Mouse (Mus musculus) heart, postnatal 4 days (tissue): ENCODE data around the gene Gm43518. TPM values are rescaled to one million over a fixed set of nuclear protein-coding genes. Genes with fewer than 3 reads are reported as not detected.

Experiments
- DNase-seq: peaks from one replicate; pipeline ENCODE4 v3.0.0; 2021
- total RNA-seq, 2 experiments: library from RNA; stranded (reverse); gene quantifications; 2 replicates each; pipeline ENCODE4 v1.2.3; 2021

The Gm43518 gene
- total RNA-seq, 2 experiments from 2014 or later: 0.62 TPM; not detected in 1

DNA sequence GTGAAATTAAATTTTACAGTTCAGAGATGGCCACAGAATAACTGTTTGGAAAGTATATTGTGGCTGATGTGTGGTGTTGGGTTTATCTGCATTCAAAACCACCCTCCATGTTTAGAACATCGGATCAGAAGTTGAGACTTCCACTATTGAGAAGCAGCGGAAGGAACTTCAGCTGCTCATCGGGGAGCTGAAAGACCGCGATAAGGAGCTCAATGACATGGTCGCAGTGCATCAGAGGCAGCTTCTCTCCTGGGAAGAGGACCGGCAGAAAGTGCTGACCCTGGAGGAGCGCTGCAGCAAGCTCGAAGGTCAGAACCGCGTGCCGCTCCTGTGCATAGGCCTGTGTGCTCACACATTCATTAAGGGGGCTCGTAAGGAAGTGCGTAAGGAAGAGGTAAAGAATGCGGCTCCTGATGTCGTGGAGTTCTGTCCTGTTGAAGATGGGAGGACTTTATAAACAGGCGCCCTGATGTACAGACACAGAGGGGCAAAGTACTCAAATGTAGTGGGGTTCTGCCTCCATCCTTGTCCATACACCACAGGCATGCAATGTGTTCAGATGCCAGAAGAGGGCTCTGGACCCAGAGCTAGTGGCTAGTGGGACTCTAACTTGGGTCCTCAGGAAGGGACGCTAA, 6.9 kb downstream of the Gm43518 start:
- DNase-seq: peak; percentile 27

DNA sequence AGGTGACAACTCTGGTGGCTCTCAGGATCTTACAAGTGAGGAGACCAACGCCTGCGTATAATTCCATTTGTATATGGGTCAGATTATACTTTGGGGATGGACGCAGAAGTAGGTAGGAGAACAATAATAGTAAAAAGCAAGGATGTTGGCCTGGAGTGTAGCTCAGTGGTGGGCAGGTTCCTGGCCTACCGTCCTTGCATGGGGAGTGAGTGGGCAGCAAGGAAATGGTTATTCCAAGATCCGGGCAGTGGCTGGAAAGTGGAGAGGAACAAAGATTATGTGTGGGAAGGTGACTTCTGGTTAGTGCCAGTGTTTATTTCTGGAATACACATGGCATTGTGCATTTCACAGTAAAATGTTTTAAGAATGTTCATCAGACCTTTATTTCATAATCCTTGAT, 8.7 kb downstream of the Gm43518 start:
- DNase-seq: no peak

DNA sequence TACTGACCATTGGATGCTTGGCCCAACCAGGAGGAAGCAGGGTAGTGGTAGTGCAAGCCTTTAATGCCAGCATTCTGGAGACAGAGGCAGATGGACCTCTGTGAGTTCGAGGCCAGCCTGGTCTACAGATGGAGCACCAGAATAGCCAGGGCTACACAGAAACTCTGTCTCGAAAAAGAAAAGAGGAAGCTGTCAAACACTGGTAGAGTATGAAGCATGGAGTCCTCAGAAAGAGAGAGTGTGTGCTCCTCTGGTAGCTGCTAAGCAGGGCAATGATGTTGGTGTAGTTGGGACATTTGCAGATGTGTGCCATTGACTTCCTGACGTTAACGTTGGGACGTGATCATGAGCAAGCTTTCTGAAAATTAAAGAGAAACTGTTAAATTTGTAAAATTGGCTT, 11.3 kb downstream of the Gm43518 start:
- DNase-seq: no peak

DNA sequence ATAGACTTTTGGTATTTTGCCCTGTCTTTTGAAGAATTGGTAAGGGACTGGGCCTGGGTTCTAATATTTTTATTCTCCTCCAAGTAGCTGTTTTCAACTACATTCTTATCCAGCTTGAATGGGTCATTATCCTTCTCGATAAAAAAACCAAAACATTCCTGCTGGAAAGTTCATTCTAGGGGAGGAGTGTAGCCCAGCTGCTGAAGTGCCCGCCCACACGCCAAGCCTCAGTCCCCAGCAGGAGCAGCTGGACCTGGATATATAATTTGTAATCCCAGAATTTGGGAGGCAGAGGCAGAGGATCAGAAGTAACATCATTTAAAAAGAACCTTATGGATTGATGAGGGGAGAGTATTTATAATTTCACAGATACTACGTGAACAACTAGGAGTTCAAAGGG, 19.3 kb downstream of the Gm43518 start:
- DNase-seq: peak; percentile 18

DNA sequence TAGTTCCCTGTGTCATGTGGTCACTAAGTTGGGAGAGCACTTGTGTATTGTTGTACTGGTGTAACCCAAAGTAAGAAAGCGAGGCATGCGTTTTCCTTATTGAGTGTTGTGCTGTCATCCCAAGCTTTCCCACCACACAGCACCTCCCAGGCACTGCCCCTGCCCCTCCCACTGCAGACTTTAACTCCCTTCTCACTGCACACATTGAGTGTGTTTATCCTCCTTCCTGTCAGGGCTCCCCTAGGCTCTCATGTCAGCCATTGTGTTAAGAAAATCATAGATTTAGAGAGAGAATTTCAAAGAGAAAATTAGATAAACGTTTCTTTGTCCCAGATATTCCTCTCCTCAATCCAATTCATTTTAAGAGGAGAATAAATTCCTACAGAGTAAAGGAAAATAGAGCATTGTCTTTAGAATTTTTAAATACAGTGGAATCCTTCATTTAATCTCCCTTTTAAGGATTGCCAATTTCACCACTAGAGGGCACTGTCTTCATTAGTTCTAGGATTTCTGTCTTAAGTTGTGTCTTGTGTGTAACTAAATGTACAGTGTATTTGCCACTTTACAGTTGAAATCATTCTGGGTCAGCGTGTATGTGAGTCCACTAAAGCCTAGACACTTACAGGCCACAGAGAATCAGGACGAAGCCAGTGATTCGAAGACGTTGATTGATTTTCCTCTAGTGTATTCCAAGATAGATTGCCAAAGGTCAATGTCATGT, 20.0 kb downstream of the Gm43518 start:
- no peak for DNase-seq

DNA sequence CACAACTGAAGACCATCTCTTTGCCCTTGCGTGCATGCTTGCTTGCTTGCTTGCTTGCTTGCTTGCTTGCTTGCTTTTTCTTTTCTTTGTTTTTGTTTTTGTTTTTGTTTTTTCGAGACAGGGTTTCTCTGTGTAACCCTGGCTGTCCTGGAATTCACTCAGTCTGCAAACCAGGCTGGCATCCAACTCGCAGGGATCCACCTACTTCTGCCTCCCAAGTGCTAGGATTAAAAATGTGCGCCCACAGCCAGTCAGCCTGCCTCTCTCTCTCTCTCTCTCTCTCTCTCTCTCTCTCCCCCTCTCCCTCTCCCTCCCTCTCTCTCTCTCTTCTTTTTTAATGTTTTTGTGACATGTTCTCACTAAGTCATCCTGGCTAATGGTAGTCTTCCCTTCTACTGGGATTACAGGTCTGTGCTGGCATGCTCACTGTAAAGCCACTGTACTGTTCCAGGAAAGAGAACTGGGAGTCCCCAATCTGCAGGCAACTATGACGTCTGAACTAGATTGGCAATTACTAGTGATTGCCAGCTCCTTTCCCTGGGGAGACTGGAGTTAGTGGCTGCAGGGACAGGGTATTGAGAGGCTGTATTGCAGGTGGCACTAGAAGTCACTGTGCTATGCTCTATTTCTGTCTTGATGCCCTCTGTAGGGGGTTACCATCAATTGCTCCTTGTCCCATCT, 25.3 kb downstream of the Gm43518 start:
- no peak for DNase-seq

DNA sequence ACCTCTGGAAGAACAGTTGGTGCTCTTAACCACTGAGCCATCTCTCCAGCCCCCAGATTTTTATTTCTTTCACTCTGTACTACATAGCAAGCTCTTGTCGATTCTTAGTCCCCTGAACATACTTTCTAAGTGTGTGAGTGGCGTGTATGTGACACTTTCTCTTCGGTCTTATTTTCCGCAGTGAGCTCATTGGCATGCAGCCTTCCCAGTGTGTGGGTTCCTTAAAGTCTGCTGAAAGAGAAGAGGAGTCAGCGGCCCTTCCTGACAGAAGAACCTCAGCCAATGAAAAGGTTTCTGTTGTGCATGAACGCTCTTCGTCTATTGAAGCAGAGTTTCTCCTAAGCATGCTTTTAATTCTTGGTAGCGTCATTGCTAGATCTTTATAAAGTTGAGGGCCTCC, 30.0 kb downstream of the Gm43518 start:
- no peak for DNase-seq

DNA sequence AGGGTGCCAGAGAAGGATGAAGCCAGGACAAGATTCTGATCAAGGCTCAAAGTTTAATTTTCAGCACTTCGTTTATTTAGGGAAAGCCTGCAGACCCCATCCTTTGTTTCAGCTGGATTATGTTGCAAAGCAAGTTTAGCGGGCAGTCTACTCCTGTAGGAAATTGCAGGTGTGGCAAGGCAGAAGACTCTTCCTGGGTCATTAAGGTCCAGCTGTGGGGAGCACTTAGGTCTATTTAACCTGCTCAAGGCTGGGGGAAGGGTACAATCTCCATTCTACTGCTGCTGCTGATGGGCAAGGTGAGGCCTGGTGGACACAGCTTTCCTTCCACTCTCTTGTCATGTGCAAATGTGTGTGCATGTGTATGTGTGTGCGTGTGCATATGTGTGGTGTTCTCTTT, 31.8 kb downstream of the Gm43518 start:
- no peak for DNase-seq

DNA sequence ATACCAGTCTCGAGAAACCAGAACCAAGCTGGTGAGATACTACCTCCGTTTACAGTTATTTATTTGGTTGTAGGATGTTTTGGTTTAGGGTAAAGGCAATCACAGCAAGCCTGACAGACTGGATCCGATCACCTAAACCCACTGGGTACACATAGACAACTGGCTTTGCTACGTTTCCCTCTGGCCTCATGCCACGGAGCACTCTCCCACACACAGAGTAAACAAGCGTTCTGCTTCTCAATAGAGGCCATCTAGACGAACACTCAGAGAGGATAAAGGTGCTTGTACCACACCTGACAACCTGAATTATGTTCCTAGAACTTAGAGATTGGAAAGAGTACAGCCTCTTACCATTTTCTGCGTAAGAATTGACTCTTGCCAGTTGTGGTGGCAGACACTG, 32.9 kb downstream of the Gm43518 start:
- DNase-seq: no peak

DNA sequence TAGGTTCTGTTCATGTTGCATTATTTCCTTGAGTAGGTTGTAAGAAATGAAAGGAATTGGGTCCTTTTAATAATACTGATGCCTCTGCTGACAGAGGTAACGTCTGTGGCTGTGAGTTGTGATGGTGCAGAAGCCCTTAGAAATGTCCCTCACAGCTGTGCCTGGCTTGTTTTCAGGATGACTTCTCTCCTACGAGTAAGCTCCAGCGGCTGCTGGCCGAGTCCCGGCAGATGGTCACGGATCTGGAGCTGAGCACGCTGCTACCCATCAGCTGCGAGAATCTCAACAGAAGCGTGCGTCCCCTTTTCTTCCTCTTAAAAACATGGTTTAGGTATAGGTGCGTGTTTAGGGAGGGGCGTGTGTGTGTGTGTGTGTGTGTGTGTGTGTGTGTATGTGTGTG, 33.8 kb downstream of the Gm43518 start:
- no peak for DNase-seq

DNA sequence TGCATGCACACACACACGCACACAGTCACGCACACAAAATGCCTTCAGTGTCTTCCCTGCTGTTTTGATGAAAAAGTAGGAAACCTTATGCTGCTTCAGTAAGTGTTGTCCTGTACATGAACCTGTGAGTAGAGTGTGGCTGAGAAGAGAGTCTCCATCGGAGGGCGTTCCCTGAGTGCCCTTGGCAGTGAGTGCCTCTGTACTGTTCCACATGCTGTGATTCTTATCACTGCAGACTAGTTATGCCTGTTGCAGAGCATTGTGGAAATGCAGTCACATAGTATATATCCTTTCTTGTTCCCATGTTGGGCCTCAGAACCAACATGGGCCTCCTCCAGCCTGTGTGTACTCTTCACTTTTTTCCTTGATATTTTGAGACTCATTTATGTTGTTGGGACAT, 37.0 kb downstream of the Gm43518 start:
- no peak for DNase-seq

DNA sequence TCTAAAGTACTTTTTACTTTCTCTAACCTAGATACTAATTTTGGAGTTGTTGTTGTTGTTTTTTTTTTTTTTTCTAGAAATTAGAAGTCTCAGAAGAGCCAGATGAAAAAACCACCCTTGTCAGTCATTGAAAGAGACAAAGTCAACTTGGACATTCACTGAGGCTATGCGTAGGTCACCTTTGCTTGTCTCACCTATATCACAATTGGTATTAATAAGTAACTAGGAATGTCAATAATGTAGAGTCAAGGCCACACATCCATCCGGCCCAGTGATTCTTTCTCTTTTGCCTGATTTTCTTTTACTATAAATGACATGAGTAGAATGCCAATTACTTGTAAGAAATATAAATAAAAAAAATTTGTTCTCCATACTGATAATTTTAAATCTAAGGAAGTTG, 39.5 kb downstream of the Gm43518 start:
- no peak for DNase-seq

DNA sequence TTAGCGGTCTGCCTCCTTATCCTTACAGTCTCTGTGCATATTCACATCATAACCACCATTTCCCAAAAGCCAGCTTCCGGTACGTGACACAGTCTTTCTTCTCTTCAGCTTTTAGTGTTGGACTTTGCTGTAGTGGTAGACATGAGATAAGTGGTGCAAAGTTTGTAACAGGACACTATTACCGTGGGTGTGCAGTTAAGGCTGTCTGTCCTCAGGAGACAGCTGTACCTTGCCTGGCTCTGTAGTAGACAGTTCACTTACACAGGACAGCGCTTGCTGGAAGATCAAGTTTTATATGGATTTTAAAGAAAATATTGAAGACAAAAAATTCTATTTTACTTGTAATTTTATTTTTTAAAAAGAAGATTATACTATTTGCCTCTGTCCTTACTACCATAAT, 41.2 kb downstream of the Gm43518 start:
- DNase-seq: no peak

DNA sequence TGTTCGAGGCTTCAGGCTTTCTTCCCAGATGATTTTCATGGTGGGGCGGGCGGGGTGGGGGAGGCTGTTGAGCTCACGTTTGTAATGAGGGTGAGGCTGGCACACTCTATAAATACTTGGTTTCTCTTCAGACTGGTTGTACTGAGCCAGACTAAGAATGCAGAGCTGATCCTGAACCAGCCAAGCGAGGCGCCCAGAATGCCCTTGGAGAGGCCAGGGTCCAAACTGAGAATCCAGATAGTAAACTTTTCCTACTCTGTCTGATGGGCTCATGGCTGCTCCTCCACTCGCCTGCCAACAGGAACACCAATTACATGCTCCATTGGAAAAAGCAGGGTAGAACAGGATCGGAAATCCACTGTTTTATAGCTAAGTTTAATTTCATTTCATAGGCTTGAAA, 42.0 kb downstream of the Gm43518 start:
- no peak for DNase-seq

DNA sequence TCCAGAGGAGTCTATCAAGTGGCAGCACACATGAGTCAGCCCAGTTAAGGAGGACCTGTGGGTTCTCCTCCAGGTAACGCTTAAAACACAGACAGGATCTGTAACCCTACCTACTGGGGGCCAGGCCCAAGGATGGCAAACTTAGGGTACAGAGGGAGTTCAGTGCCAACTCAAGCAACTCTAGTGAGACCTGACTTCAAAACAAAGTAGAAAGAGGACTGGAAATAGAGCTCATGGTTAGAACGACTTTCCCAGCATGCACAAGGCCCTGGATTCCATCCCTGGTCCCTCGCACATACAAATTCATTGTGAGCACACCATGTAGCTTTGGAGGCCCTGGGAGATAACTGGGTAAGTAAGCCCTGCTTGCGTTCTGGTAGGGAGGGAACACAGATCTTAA, 43.4 kb downstream of the Gm43518 start:
- no peak for DNase-seq

DNA sequence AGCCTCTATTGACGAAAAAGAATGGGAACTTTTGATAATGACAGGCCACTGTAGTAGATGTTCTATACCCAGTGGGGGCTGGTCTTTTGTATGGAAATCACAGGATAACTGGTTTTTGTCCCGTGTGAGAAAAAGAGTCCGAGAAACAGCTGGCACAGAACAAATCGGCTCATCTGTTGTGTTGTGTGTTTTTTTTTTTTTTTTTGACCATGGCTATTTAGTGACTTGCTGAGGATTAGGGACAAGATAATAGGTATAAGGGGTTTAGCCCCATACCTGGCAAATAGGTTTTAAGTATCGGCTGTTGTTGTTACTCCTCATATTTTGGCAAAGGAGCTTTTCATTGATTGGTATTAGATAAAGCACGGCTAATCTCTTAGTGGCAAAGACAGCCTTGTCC, 45.2 kb downstream of the Gm43518 start:
- DNase-seq: no peak

DNA sequence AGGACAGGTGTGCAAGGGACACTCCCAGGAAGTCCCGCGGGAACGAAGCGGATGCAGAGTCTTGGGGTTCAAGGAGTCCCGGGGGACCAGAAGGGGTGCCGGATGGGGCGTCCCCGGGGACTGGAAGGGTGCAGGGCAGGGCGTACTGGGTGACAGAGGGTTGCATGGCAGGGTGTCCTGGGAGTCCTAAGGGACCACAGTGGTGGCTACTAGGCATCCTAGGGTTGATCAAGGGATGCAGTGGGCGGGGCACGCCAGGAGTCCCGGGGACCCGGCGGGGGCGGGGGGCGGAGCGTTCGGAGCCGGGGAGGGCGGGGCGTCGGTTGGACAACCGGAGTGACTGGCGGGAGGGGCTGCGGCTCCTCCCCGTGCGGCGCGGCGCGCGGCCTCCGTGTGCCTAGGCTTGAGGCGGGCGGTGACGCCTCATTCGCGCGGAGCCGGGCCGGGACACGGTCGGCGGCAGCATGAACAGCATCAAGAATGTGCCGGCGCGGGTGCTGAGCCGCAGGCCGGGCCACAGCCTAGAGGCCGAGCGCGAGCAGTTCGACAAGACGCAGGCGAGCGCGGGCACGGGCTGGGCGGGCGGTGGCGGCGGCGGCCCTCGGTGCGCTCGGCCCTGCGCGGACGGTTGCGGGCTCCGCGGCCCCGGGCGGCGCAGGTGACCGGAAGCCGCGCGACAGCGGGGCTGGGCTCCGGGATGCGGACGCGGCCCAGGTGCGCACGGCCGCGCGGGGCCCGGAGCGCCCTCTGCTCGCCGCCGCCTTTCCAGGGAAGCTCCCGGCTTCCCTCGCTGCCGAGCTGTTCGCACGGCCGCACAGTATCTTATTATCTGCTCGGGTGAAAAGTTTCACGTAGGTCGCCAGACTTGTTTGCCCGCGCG, 46.3 kb downstream of the Gm43518 start, which contains the start of gene Hip1r:
Gene Hip1r (plus strand): TSS at position 330 of the 880 bp plus-strand sequence.
- peak; percentile 83 for DNase-seq

DNA sequence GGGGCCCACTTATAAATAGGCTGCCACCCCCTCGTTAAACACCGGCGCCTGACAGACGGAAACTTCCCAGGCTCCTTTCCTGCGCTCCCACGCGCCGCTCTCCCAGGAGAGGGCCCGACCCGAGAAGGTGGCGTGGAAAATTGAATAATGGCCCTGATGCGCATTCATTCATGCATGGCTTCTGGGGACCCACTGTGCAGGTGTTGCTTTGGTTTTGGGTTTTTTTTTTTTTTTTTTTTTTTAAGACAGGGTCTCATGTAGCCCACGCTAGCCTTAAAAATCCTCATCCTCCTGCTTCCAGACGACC, 46.9 kb downstream of the Gm43518 start:
- no peak for DNase-seq

DNA sequence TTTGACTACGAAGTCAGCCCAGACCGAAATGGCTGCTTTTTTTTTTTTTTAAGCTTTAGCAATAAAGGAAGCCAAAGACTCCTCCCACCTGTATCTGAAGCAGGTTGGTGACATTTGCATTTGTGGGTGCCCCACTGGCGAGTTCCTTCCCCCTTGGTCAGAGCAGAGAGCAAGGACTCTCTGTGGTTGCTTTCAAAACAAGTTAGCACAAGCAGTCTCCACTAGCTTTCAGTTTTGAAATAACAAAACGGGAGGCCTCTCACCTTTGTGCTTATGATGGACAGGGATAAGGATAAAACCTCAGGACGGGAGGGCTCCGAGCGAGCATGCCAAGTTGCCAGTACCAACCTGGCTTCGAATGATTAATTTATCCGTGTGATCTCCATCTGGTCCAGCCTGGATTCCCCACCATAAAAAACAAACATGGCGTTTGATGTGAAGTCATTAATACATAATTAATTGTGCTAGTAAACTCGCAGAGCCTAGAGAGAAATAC, 47.4 kb downstream of the Gm43518 start:
- DNase-seq: no peak

DNA sequence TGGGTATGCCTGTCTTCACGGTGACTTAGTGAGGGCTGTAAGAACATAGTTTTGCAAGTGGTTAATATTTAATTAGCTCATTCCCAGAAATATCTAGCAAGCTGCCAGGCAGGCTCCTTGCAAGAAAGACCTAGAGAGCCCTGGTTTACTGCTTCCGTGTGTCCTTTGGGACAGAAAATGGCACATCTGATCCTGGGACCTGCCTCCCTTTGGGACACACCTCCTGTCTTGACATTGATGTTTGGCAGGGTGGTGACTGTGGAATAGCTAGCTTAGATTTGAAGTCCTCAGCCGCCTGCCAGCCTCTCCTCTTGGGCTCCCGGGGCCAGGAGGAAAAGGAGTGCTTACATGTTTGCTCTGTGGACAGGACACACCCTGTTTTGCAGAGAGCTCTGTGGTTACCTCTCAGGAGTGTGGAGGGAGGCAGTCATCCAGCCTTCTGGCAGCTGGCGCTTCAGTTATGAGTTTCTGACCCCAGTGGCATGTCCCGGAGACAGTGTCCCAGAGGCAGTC, 48.5 kb downstream of the Gm43518 start:
- DNase-seq: peak; percentile 28

DNA sequence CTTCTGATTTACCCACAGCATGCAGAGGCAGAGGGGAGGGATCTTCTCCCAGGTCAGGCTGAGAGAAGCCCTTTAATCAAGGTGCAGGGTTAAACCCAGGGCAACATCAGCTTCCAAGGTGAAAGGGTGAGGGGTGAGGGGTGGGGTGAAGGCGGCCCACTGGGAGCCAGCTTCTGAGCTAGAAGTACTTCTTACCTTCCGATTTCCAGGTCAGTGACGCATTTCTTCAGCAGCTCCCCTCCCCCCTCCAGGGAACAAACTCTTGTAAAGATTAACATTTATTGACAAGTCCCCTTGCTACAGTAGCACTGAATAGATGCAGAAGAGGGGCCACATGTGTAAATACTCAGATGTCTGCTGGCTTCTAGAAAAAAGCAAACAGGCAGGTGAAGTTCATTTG, 50.0 kb downstream of the Gm43518 start:
- no peak for DNase-seq

DNA sequence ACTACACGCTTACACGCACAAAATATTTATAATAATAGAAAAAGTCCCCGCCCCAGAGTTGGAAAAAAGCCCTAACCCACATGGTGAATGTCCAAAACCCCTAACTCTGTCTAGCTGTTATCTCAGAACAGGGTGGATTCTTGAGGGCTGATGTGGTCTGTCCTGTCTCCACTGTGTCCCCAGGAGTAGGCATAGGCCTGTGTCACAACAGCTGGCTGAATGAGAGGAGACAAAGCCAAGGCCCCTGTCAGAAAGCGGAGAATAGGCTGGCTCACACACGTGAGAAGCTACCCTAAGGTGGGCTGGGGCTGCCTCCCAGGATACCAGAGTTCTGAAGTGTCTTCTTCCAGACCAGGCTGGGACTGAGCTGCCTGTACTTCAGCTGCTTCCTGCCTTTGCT, 50.9 kb downstream of the Gm43518 start:
- DNase-seq: no peak
